Mouse (Mus musculus) brain, embryonic 14.5 days (tissue): ENCODE data around the gene Tmem45b. TPM values are rescaled to one million over a fixed set of nuclear protein-coding genes. Genes with fewer than 3 reads are reported as not detected.
"Not testable (repeated sequence)": the region's sequence is repeated elsewhere in the genome, so short reads cannot be mapped to it uniquely, and the experiment has no call there.

ENCODE experiments used
- DNase-seq: peaks from one replicate; pipeline ENCODE4 v3.0.0-alpha.2; 2011; ENCODE audit warnings: low read depth
- CTCF ChIP-seq: fragments of 200-500 bp; IDR thresholded peaks from 2 replicates; pipeline ENCODE4 v1.5.1; 2012; ENCODE audit warnings: inconsistent platforms, mild to moderate bottlenecking, moderate library complexity, borderline replicate concordance; ENCODE audit not compliant: insufficient read depth, insufficient read length; ENCODE audit errors: extremely low read depth
- POLR2A ChIP-seq: fragments of 200-500 bp; IDR thresholded peaks from 2 replicates; pipeline ENCODE4 v1.6.1; 2012; ENCODE audit warnings: mild to moderate bottlenecking, inconsistent platforms, borderline replicate concordance; ENCODE audit not compliant: poor library complexity, insufficient read depth, insufficient read length, severe bottlenecking; ENCODE audit errors: extremely low read depth
- polyA plus RNA-seq: library from polyadenylated mRNA; depleted of rRNA; stranded (reverse); fragments of >200 nt; gene quantifications from 2 replicates; pipeline ENCODE4 v1.2.3, GENCODE M21; 2012; rRNA removed

The Tmem45b gene
- polyA plus RNA-seq = 0.06 and 0.07 TPM in 2 replicates

- TF ChIP-seq POLR2A (no peak), CTCF (no peak)
- DNase-seq = peak; percentile 10
Measured at GRCm38 (mm10) chr9:31463692-31464474, at the start of gene Tmem45b. Tmem45b (minus strand) TSS chr9:31464462.

- TF ChIP-seq POLR2A (no peak), CTCF (no peak)
- DNase-seq = no peak
Measured at GRCm38 (mm10) chr9:31508189-31508588, 43.9 kb upstream of the Tmem45b start.

- not testable (repeated sequence) for DNase-seq
Measured at GRCm38 (mm10) chr9:31501221-31501620, 37.0 kb upstream of the Tmem45b start.

- TF ChIP-seq CTCF (no peak), POLR2A (no peak)
- DNase-seq = no peak
Measured at GRCm38 (mm10) chr9:31463190-31463589, 1.1 kb downstream of the Tmem45b start.

GRCm38 (mm10) chr9:31454356-31454755 is 9.9 kb downstream of the Tmem45b start:
- TF ChIP-seq CTCF = no peak
- no peak for TF ChIP-seq POLR2A
- no peak for DNase-seq

GRCm38 (mm10) chr9:31452166-31452565 is 12.1 kb downstream of the Tmem45b start:
- no peak for DNase-seq
- no peak for TF ChIP-seq CTCF
- no peak for TF ChIP-seq POLR2A

GRCm38 (mm10) chr9:31449145-31449772 is 15.0 kb downstream of the Tmem45b start:
- TF ChIP-seq CTCF = no peak
- TF ChIP-seq POLR2A = no peak
- DNase-seq = no peak

GRCm38 (mm10) chr9:31444236-31444635 is 20.0 kb downstream of the Tmem45b start:
- DNase-seq = no peak
- TF ChIP-seq CTCF (no peak), POLR2A (no peak)

- TF ChIP-seq CTCF (no peak), POLR2A (no peak)
Measured at GRCm38 (mm10) chr9:31441487-31441886, 22.8 kb downstream of the Tmem45b start.

GRCm38 (mm10) chr9:31440366-31440765 is 23.9 kb downstream of the Tmem45b start:
- TF ChIP-seq CTCF = no peak
- no peak for TF ChIP-seq POLR2A
- no peak for DNase-seq

More at GRCm38 (mm10) chr9:31441487-31441886, 22.8 kb downstream of the Tmem45b start:
- no peak for DNase-seq

- TF ChIP-seq CTCF (no peak), POLR2A (no peak)
- DNase-seq = no peak
Measured at GRCm38 (mm10) chr9:31439341-31439740, 24.9 kb downstream of the Tmem45b start.

- no peak for DNase-seq
- no peak for TF ChIP-seq POLR2A
- TF ChIP-seq CTCF = no peak
Measured at GRCm38 (mm10) chr9:31438834-31439233, 25.4 kb downstream of the Tmem45b start.

- no peak for TF ChIP-seq POLR2A
- TF ChIP-seq CTCF = no peak
- no peak for DNase-seq
Measured at GRCm38 (mm10) chr9:31437861-31438260, 26.4 kb downstream of the Tmem45b start.

GRCm38 (mm10) chr9:31435415-31435814 is 28.8 kb downstream of the Tmem45b start:
- no peak for DNase-seq

More at GRCm38 (mm10) chr9:31435415-31435814, 28.8 kb downstream of the Tmem45b start:
- TF ChIP-seq POLR2A = no peak
- no peak for TF ChIP-seq CTCF
